Mouse (Mus musculus) kidney, adult 10 weeks (tissue): Measurements from ENCODE around the gene Extl2. TPM values are rescaled to one million over a fixed set of nuclear protein-coding genes. Genes with fewer than 3 reads are reported as not detected.

Experiments
- polyA plus RNA-seq: library from polyadenylated mRNA; stranded (reverse); fragments of 350-450 nt; fragmentation: Illumina TruSeq; extraction: RNeasy Lipid Tissue Mini Kit (QIAGEN cat#74804); gene quantifications from one replicate; pipeline ENCODE4 v1.2.3, GENCODE M21; 2014; ENCODE audit warnings: low read depth, low replicate concordance

The Extl2 gene
- polyA plus RNA-seq = 36.3 TPM

DNA sequence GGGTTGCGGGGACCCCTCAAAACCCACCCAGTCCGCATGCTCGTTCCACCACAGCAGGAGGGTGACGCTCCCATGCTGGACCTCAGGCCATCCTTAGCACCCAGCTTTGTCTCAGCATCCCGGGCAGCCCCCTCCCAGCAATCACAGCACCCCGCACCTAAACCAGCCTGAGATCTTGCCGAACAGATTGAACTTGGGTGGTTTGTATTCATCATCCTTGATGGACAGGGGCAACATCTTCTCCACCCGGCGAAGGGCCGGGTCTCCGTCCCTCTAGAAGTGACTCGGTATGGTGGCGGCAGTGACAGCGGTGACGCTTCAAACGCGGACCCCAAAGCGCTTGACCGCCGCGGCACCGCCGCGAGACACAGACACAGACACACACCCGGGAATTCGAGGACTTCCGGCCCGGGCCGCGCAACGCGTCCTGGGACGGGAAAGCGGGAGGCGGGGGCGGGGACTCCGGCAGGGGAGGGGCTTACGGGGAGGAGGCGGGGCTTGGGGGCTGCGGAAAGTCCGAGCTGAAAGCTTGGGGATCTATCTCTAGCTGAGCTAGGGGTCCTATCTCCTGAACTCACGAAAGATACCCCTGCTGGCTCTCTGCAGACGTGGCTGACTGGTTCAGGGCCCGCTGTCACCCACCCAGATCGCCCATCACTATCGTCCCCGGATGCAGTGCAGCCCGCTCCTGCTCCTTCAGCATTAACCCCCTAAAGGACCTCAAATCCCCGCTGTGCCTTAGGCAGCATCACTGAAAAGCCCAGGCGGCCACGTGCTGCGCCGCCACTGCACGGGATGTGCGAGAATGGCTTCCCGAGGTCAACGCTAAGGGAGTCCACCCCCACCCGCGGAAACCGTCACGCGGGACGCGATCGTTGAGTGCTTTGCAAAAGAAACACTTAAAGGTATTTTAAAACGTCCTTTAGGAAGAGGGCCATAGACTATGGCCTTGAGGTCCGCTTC lies at the start of gene Extl2, which contains the start of gene Slc30a7:
TSS of gene Extl2 (plus strand) at position 485 of the 963 bp plus-strand sequence.
TSS of gene Slc30a7 (minus strand) at position 429 of the 963 bp plus-strand sequence.

Other genes with a start within 250 kb of the Extl2 start
- 9.4 TPM for gene Dph5, start 119.6 kb upstream of the Extl2 start, polyA plus RNA-seq
- 24.3 TPM for gene Slc30a7, start 56 bp upstream of the Extl2 start, polyA plus RNA-seq
- gene Vcam1, start 122.2 kb downstream of the Extl2 start, polyA plus RNA-seq = 21.1 TPM
- gene Gpr88, start 246.0 kb downstream of the Extl2 start, polyA plus RNA-seq = 0.57 TPM